Mouse (Mus musculus) right cerebral cortex, postnatal 4 days (tissue): ENCODE measurements around the gene Bace1.
"Not testable (repeated sequence)": the region's sequence is repeated elsewhere in the genome, so short reads cannot be mapped to it uniquely, and the experiment has no call there.

Experiments
- DNase-seq: peaks from one replicate; pipeline ENCODE4 v3.0.0-alpha.2; 2022

Bace1 gene

GRCm38 (mm10) chr9:45839139-45839981 is 980 bp downstream of the Bace1 start:
- no peak for DNase-seq

GRCm38 (mm10) chr9:45839982-45840300 is 1.6 kb downstream of the Bace1 start:
- DNase-seq, result no peak

GRCm38 (mm10) chr9:45840331-45840730 is 2.0 kb downstream of the Bace1 start:
- DNase-seq, result no peak

GRCm38 (mm10) chr9:45841458-45841857 is 3.1 kb downstream of the Bace1 start:
- DNase-seq, result no peak

- DNase-seq, result no peak
Observed at GRCm38 (mm10) chr9:45843007-45843406, 4.6 kb downstream of the Bace1 start.

- DNase-seq, result no peak
Observed at GRCm38 (mm10) chr9:45843780-45844179, 5.4 kb downstream of the Bace1 start.

GRCm38 (mm10) chr9:45845541-45845940 is 7.2 kb downstream of the Bace1 start:
- no peak for DNase-seq

- not testable (repeated sequence) for DNase-seq
Observed at GRCm38 (mm10) chr9:45846176-45846575, 7.8 kb downstream of the Bace1 start.

GRCm38 (mm10) chr9:45846891-45847460 is 8.6 kb downstream of the Bace1 start:
- DNase-seq, result no peak

GRCm38 (mm10) chr9:45849528-45850408 is 11.4 kb downstream of the Bace1 start:
- DNase-seq, result peak; percentile 34

- DNase-seq, result no peak
Observed at GRCm38 (mm10) chr9:45850528-45851155, 12.3 kb downstream of the Bace1 start.

- no peak for DNase-seq
Observed at GRCm38 (mm10) chr9:45851330-45851729, 12.9 kb downstream of the Bace1 start.

- DNase-seq, result no peak
Observed at GRCm38 (mm10) chr9:45851776-45852175, 13.4 kb downstream of the Bace1 start.

- no peak for DNase-seq
Observed at GRCm38 (mm10) chr9:45853695-45854094, 15.3 kb downstream of the Bace1 start.

GRCm38 (mm10) chr9:45854136-45854535 is 15.8 kb downstream of the Bace1 start:
- no peak for DNase-seq

- DNase-seq, result no peak
Observed at GRCm38 (mm10) chr9:45859364-45859763, 21.0 kb downstream of the Bace1 start.

GRCm38 (mm10) chr9:45861813-45862212 is 23.4 kb downstream of the Bace1 start:
- no peak for DNase-seq

GRCm38 (mm10) chr9:45869181-45869580 is 30.8 kb downstream of the Bace1 start:
- no peak for DNase-seq

GRCm38 (mm10) chr9:45870265-45870664 is 31.9 kb downstream of the Bace1 start:
- DNase-seq, result no peak

- no peak for DNase-seq
Observed at GRCm38 (mm10) chr9:45877928-45878327, 39.5 kb downstream of the Bace1 start.

- no peak for DNase-seq
Observed at GRCm38 (mm10) chr9:45893681-45894080, 55.3 kb downstream of the Bace1 start.

- no peak for DNase-seq
Observed at GRCm38 (mm10) chr9:45905196-45905595, 66.8 kb downstream of the Bace1 start.

- peak; percentile 31 for DNase-seq
Observed at GRCm38 (mm10) chr9:45905811-45906237, 67.4 kb downstream of the Bace1 start.
